Mouse (Mus musculus): ENCODE results near the gene Taar4. TPM values are rescaled to one million over a fixed set of nuclear protein-coding genes. Genes with fewer than 3 reads are reported as not detected.

Gene Taar4
- polyA plus RNA-seq, 1 experiment, result not detected

GRCm38 (mm10) chr10:24006442-24006841, 46.1 kb downstream of the Taar4 start:
- 63% methylated on average over 1 of the region's 1 CpGs for WGBS
- H3K36me3 ChIP-seq (ENCODE audit: control insufficient read depth, insufficient read depth, low read length), result no peaks in the 10 kb centered on the region
- H3K27ac ChIP-seq (ENCODE audit: insufficient read depth, low read depth, low read length), result no peak overlapping the region
- TF ChIP-seq CTCF (IDR thresholded peaks at IDR 0.05; ENCODE audit: extremely low read depth, insufficient read length, insufficient replicate concordance, low read depth, low read length), result no peak
- TF ChIP-seq POLR2A (IDR thresholded peaks at IDR 0.05; ENCODE audit: low read depth, low read length), result no peak
- no peak overlapping the region for H3K4me3 ChIP-seq (ENCODE audit: low read depth, low read length)
- H3K27me3 ChIP-seq (ENCODE audit: control insufficient read depth, insufficient read depth, low read length), result no peaks in the 10 kb centered on the region
- no peaks in the 10 kb centered on the region for H3K4me1 ChIP-seq (ENCODE audit: control insufficient read depth, insufficient read depth, insufficient read length, low read length)

- Histone ChIP-seq H3K36me3 (ENCODE audit: control insufficient read depth, insufficient read depth, low read length) (no peaks in the 10 kb centered on the region), H3K27ac (ENCODE audit: insufficient read depth, low read depth, low read length) (no peak overlapping the region), H3K27me3 (ENCODE audit: control insufficient read depth, insufficient read depth, low read length) (no peaks in the 10 kb centered on the region), H3K4me3 (ENCODE audit: low read depth, low read length) (no peak overlapping the region), H3K4me1 (ENCODE audit: control insufficient read depth, insufficient read depth, insufficient read length, low read length) (no peaks in the 10 kb centered on the region)
- WGBS, result 43% methylated on average over 2 of the region's 2 CpGs
- TF ChIP-seq POLR2A (IDR thresholded peaks at IDR 0.05; ENCODE audit: low read depth, low read length) (no peak), CTCF (IDR thresholded peaks at IDR 0.05; ENCODE audit: extremely low read depth, insufficient read length, insufficient replicate concordance, low read depth, low read length) (no peak)
Observed at GRCm38 (mm10) chr10:24007034-24007433, 46.7 kb downstream of the Taar4 start.

GRCm38 (mm10) chr10:24008143-24008542, 47.8 kb downstream of the Taar4 start:
- H3K27me3 ChIP-seq (ENCODE audit: control insufficient read depth, insufficient read depth, low read length), result no peaks in the 10 kb centered on the region
- WGBS, result 86% methylated on average over 1 of the region's 1 CpGs
- H3K27ac ChIP-seq (ENCODE audit: insufficient read depth, low read depth, low read length), result no peak overlapping the region
- no peaks in the 10 kb centered on the region for H3K36me3 ChIP-seq (ENCODE audit: control insufficient read depth, insufficient read depth, low read length)
- H3K4me1 ChIP-seq (ENCODE audit: control insufficient read depth, insufficient read depth, insufficient read length, low read length), result no peaks in the 10 kb centered on the region
- no peak overlapping the region for H3K4me3 ChIP-seq (ENCODE audit: low read depth, low read length)
- no peak for TF ChIP-seq CTCF (IDR thresholded peaks at IDR 0.05; ENCODE audit: extremely low read depth, insufficient read length, insufficient replicate concordance, low read depth, low read length)
- TF ChIP-seq POLR2A (IDR thresholded peaks at IDR 0.05; ENCODE audit: low read depth, low read length), result no peak

Other genes with a start within 250 kb of the Taar4 start
- gene Rps12, start 173.2 kb upstream of the Taar4 start, polyA plus RNA-seq (2012; rRNA removed), result 1,264 and 1,580 TPM in 2 replicates
- gene Slc18b1, start 163.5 kb upstream of the Taar4 start, polyA plus RNA-seq (2012; rRNA removed), result 9.5 and 16.6 TPM in 2 replicates
- 0.06 and 0.74 TPM in 2 replicates for gene Vnn3, start 109.0 kb upstream of the Taar4 start, polyA plus RNA-seq (2012; rRNA removed)
- 9.0 and 118 TPM in 2 replicates for gene Vnn1, start 65.8 kb upstream of the Taar4 start, polyA plus RNA-seq (2012; rRNA removed)
- not detected in 2 replicates for gene Taar1, start 40.1 kb upstream of the Taar4 start, polyA plus RNA-seq (2012; rRNA removed)
- not detected in 2 replicates for gene Taar2, start 21.9 kb upstream of the Taar4 start, polyA plus RNA-seq (2012; rRNA removed)
- not detected in 2 replicates for gene Taar3, start 10.9 kb upstream of the Taar4 start, polyA plus RNA-seq (2012; rRNA removed)
- gene Taar5, start 10.2 kb downstream of the Taar4 start, polyA plus RNA-seq (2012; rRNA removed), result not detected in 2 replicates
- gene Taar6, start 25.2 kb downstream of the Taar4 start, polyA plus RNA-seq (2012; rRNA removed), result not detected in 2 replicates
- not detected in 2 replicates for gene Taar7a, start 33.0 kb downstream of the Taar4 start, polyA plus RNA-seq (2012; rRNA removed)
- gene Taar7b, start 39.4 kb downstream of the Taar4 start, polyA plus RNA-seq (2012; rRNA removed), result not detected in 2 replicates
- gene Taar7d, start 66.7 kb downstream of the Taar4 start, polyA plus RNA-seq (2012; rRNA removed), result not detected in 2 replicates
- gene Taar7e, start 77.1 kb downstream of the Taar4 start, polyA plus RNA-seq (2012; rRNA removed), result not detected in 2 replicates
- not detected in 2 replicates for gene Taar7f, start 89.0 kb downstream of the Taar4 start, polyA plus RNA-seq (2012; rRNA removed)
- gene Taar8a, start 116.0 kb downstream of the Taar4 start, polyA plus RNA-seq (2012; rRNA removed), result not detected in 2 replicates
- 0.11 TPM in 1 of 2 replicates, not detected in the other for gene Taar8b, start 131.8 kb downstream of the Taar4 start, polyA plus RNA-seq (2012; rRNA removed)
- gene Taar8c, start 141.4 kb downstream of the Taar4 start, polyA plus RNA-seq (2012; rRNA removed), result 0.13 TPM in 1 of 2 replicates, not detected in the other
- not detected in 2 replicates for gene Taar9, start 149.0 kb downstream of the Taar4 start, polyA plus RNA-seq (2012; rRNA removed)
- gene Stx7, start 188.8 kb downstream of the Taar4 start, polyA plus RNA-seq (2012; rRNA removed), result 41.2 and 59.9 TPM in 2 replicates